Mouse (Mus musculus) embryonic facial prominence, embryonic 11.5 days (tissue): Measurements from ENCODE around the gene 4930402H24Rik. TPM values are rescaled to one million over a fixed set of nuclear protein-coding genes. Genes with fewer than 3 reads are reported as not detected.
A peak's percentile ranks its signal among the peaks of the same experiment; 100 is the strongest.

Experiments
- ATAC-seq: fragments of 200-750 bp; cut with Nextera tagmentation; replicated peaks from 2 replicates; pipeline ENCODE4 v1.8.0; 2017; ENCODE audit warnings: low read depth; ENCODE audit not compliant: insufficient number of reproducible peaks, low FRiP score, low TSS enrichment
- DNase-seq: peaks from one replicate; pipeline ENCODE4 v3.0.0-alpha.2; 2015; ENCODE audit warnings: low spot score
- H3K27ac ChIP-seq: fragments of 300-500 bp; sonication (generic); replicated peaks from 2 replicates; pipeline ENCODE4 v1.5.1; 2014; ENCODE audit warnings: mild to moderate bottlenecking, low read depth, low read length, control low read depth
- H3K27me3 ChIP-seq: fragments of 300-500 bp; sonication (generic); 2 replicates; pipeline ENCODE4 v1.6.1; 2014; ENCODE audit warnings: mild to moderate bottlenecking, low read length, moderate library complexity, mixed read lengths; ENCODE audit not compliant: control insufficient read depth, insufficient read depth
- H3K36me3 ChIP-seq: fragments of 300-500 bp; sonication (generic); replicated peaks from 2 replicates; pipeline ENCODE4 v1.6.1; 2014; ENCODE audit warnings: low read depth, mild to moderate bottlenecking, low read length, moderate library complexity, mixed read lengths; ENCODE audit not compliant: control insufficient read depth, insufficient read depth
- H3K4me1 ChIP-seq: fragments of 300-500 bp; sonication (generic); 2 replicates; pipeline ENCODE4 v1.6.1; 2014; ENCODE audit warnings: low read length, mixed read lengths; ENCODE audit not compliant: control insufficient read depth, insufficient read depth
- H3K4me2 ChIP-seq: fragments of 300-500 bp; sonication (generic); 2 replicates; pipeline ENCODE4 v1.6.1; 2014; ENCODE audit warnings: low read depth, mild to moderate bottlenecking, control low read depth, low read length, moderate library complexity
- H3K4me3 ChIP-seq: fragments of 300-500 bp; sonication (generic); 2 replicates; pipeline ENCODE4 v1.5.1; 2014; ENCODE audit warnings: low read depth, low read length, control low read depth
- H3K9ac ChIP-seq: fragments of 300-500 bp; sonication (generic); replicated peaks from 2 replicates; pipeline ENCODE4 v1.6.1; 2014; ENCODE audit warnings: mild to moderate bottlenecking, control low read depth, low read length
- H3K9me3 ChIP-seq: fragments of 300-500 bp; sonication (generic); replicated peaks from 2 replicates; pipeline ENCODE4 v1.6.1; 2016; ENCODE audit warnings: mild to moderate bottlenecking, low read length, inconsistent platforms, mixed read lengths; ENCODE audit not compliant: control insufficient read depth
- WGBS: fragments of 180-500 bp; shearing (Covaris S2); extraction: QIAGEN DNeasy Blood & Tissue Kit; methylation state at CpG from one replicate; pipeline ENCODE4 v1.1.7; 2014; 5-methylcytosine and 5-hydroxymethylcytosine counted together
- polyA plus RNA-seq: library from polyadenylated mRNA; unstranded; fragments of >200 nt; fragmentation: Nextera tagmentation; extraction: Ambion mirVana; gene quantifications from 2 replicates; pipeline ENCODE4 v1.2.1, GENCODE M21; 2014

Gene 4930402H24Rik
- polyA plus RNA-seq, 1 experiment from 2014 or later: 31.3 TPM

DNA sequence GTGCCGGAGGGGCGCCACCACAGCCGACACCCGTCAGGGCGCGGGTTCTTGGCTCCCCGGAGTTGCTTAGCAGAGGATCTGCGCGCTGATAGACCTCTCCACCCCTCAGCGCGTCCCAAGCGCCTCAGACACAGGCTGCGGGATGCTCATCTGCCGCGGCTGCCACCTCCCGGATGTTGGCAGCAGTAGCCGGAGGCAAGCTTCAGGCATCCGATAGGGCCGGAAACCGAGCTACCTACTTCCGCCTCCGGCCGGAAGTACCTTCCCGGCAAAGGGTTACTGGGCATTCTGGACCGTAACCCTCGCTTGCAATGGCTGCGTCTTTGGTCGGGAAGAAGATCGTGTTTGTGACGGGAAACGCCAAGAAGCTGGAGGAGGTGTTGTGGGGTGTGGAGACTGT lies 238.6 kb downstream of the 4930402H24Rik start, which contains the start of gene Itpa:
TSS of gene Itpa (plus strand) at position 52 of the 400 bp plus-strand sequence.
- peak; percentile 94 for DNase-seq
- Histone ChIP-seq H3K27me3 (no peaks in the 10 kb centered on the region), H3K9me3 (no peaks in the 10 kb centered on the region), H3K4me2 (peak within 1 kb of the TSS; percentile 82), H3K36me3 (no peaks in the 10 kb centered on the region; the same call in 1 of the 2 replicates), H3K4me3 (peak within 1 kb of the TSS; percentile 75), H3K9ac (peak within 1 kb of the TSS; percentile 77), H3K27ac (peak within 1 kb of the TSS; percentile 32; the same call in 1 of the 2 replicates), H3K4me1 (0 out of 2 replicates have a peak, but pooled peaks cover 2% of the 10 kb centered on the region)
- peak; percentile 40 for ATAC-seq
- WGBS: under 1% methylated on average over 31 of the region's 31 CpGs

DNA sequence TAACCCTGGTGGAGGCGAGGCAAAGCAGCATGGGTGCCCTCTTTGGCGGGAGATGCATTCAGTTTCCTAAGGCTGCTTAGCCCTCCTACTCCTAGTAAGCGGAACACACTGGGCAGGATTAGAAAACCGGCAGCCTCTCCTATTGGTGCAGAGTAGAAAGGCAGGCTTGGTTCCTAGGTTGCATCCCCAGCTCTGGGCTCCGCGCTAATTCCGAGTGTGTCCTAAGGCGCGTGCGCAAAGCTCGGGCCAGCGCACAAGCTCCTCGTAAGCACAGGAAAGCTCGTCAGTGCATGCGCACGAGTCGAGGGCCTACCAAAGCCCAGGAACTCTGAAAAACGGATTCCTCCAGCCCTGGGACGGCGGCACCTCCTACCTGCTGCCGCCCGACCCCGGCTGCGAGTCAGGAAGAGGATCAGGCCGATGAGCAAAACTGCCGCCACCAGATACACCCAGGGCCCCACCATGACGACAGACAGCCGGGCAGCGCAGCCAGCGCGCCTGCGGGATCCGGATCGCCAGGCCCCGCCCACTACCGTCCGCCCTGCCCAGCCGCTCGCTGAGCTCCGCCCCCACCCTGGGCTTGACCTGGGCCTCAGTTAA lies 242.0 kb downstream of the 4930402H24Rik start, which contains the start of gene Ddrgk1:
TSS of gene Ddrgk1 (minus strand) at position 558 of the 600 bp plus-strand sequence.
- peak; percentile 94 for ATAC-seq
- Histone ChIP-seq H3K4me1 (0 out of 2 replicates have a peak, but pooled peaks cover 2% of the 10 kb centered on the region), H3K27ac (peak within 1 kb of the TSS; percentile 94), H3K27me3 (no peaks in the 10 kb centered on the region), H3K36me3 (peaks cover under 1% of the 10 kb centered on the region), H3K9me3 (no peaks in the 10 kb centered on the region), H3K9ac (peak within 1 kb of the TSS; percentile 94), H3K4me3 (peak within 1 kb of the TSS; percentile 61), H3K4me2 (peak within 1 kb of the TSS; percentile 50)
- DNase-seq: peak; percentile 97
- WGBS: under 1% methylated on average over 40 of the region's 40 CpGs

- no peak for ATAC-seq
- 90% methylated on average over 11 of the region's 11 CpGs for WGBS
- H3K27me3 ChIP-seq: no peaks in the 10 kb centered on the region
- no peak overlapping the region for H3K27ac ChIP-seq
- no peak for DNase-seq
- H3K36me3 ChIP-seq: peaks cover 3% of the 10 kb centered on the region
- H3K9me3 ChIP-seq: no peaks in the 10 kb centered on the region
- H3K4me1 ChIP-seq: 0 out of 2 replicates have a peak, but pooled peaks cover 1% of the 10 kb centered on the region
- peak overlapping the region; percentile 94 for H3K9ac ChIP-seq
- peak overlapping the region; percentile 50 for H3K4me2 ChIP-seq
- peak overlapping the region; percentile 4; the same call in 1 of the 2 replicates for H3K4me3 ChIP-seq
Observed at GRCm38 (mm10) chr2:130663342-130663741, 242.9 kb downstream of the 4930402H24Rik start.

DNA sequence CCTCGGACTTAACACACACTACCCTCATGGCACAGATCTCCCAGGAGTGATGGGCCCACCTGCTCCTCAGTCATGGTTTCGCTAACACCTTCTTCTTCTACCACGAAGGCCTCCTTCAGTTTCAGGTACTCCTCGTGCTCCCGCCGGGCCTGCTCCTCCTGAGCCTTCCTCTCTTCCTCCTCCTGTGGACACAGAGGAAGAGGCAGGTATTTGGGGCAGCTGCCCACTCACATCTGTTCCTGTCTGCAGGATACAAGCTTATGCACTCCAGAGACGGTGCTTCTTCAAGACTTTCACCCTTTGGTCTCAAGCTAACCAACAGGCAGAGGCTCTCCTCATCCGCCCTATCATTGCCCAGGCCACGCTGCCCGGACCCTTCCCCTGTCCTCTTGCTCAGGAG lies 247.7 kb downstream of the 4930402H24Rik start:
- no peak overlapping the region for H3K4me3 ChIP-seq
- no peak for ATAC-seq
- no peak overlapping the region for H3K9ac ChIP-seq
- no peaks in the 10 kb centered on the region for H3K27me3 ChIP-seq
- WGBS: 94% methylated on average over 10 of the region's 10 CpGs
- H3K4me2 ChIP-seq: no peak overlapping the region
- H3K36me3 ChIP-seq: peaks cover 7% of the 10 kb centered on the region
- DNase-seq: no peak
- H3K9me3 ChIP-seq: no peaks in the 10 kb centered on the region
- no peaks in the 10 kb centered on the region for H3K4me1 ChIP-seq
- H3K27ac ChIP-seq: no peak overlapping the region

GRCm38 (mm10) chr2:130657541-130657940 lies 248.7 kb downstream of the 4930402H24Rik start:
- Histone ChIP-seq H3K4me3 (no peak overlapping the region), H3K9ac (no peak overlapping the region), H3K4me1 (no peaks in the 10 kb centered on the region), H3K27ac (no peak overlapping the region), H3K36me3 (peaks cover 7% of the 10 kb centered on the region), H3K27me3 (no peaks in the 10 kb centered on the region), H3K4me2 (no peak overlapping the region), H3K9me3 (no peaks in the 10 kb centered on the region)
- WGBS: 87% methylated on average over 6 of the region's 6 CpGs
- DNase-seq (no peak), ATAC-seq (no peak)

GRCm38 (mm10) chr2:130656536-130656935 lies 249.7 kb downstream of the 4930402H24Rik start:
- Histone ChIP-seq H3K4me1 (no peaks in the 10 kb centered on the region), H3K27me3 (no peaks in the 10 kb centered on the region), H3K4me3 (no peak overlapping the region), H3K36me3 (peaks cover 7% of the 10 kb centered on the region), H3K27ac (no peak overlapping the region), H3K9ac (no peak overlapping the region), H3K4me2 (no peak overlapping the region), H3K9me3 (no peaks in the 10 kb centered on the region)
- WGBS: 92% methylated on average over 9 of the region's 9 CpGs
- no peak for ATAC-seq
- no peak for DNase-seq

Other genes with a start within 250 kb of the 4930402H24Rik start
- 45.0 and 45.1 TPM in 2 replicates for gene Ddrgk1, start 241.7 kb downstream of the 4930402H24Rik start, polyA plus RNA-seq
- 131 and 136 TPM in 2 replicates for gene Itpa, start 238.8 kb downstream of the 4930402H24Rik start, polyA plus RNA-seq
- 0.70 TPM in 2 replicates for gene Slc4a11, start 208.9 kb downstream of the 4930402H24Rik start, polyA plus RNA-seq
- gene Atrn, start 89 bp upstream of the 4930402H24Rik start, polyA plus RNA-seq: 8.4 and 8.7 TPM in 2 replicates
- 13.3 and 15.3 TPM in 2 replicates for gene Gfra4, start 136.7 kb upstream of the 4930402H24Rik start, polyA plus RNA-seq
- 0.57 and 0.80 TPM in 2 replicates for gene Adam33, start 157.4 kb upstream of the 4930402H24Rik start, polyA plus RNA-seq
- gene Siglec1, start 180.4 kb upstream of the 4930402H24Rik start, polyA plus RNA-seq: 0.07 and 0.11 TPM in 2 replicates
- gene Hspa12b, start 220.9 kb upstream of the 4930402H24Rik start, polyA plus RNA-seq: 6.3 and 6.6 TPM in 2 replicates
- gene Gm11037, start 227.1 kb upstream of the 4930402H24Rik start, polyA plus RNA-seq: not detected in 2 replicates